In the genomic region with DNA sequence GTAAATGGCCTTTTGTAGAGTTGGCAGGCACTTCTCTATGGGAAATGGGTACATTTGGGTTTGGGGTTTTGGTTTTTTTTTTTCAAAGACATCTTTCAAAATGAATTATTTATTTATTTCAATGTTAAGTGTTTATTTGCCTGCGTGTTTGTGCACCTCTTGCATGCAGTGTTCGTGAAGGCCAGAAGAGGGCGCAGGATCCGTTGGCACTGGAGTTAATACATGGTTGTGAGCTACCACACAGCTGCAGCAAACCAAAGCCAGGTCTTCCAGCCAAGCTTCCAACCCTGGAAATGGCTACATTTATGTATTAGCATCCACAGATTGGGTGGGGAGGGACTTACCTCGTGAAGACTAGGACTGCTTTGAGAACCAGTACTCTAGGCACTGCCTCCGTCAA, we compare ENCODE assay signal across 26 mouse cellular contexts.
DNase-seq lines count a peak whose midpoint lies in the region; ATAC-seq and TF ChIP-seq lines count a peak whose summit lies in the region.
"Had no signal": no experiment of that assay in that cellular context is flagged by ENCODE, and none has a peak within 500 bp of the region (broad histone marks: within the 10 kb centered on the region; RNA-seq: fewer than 3 reads in every experiment).

No protein-coding gene starts in this region.

- peak; percentile 29 to 34 for DNase-seq in cerebellum, postnatal 10 days
- DNase-seq in cerebellum, adult 11-12 months, result no peak
- no peak for DNase-seq in midbrain, postnatal 0 days (ENCODE audit: low spot score)
- no peak for DNase-seq in midbrain, embryonic 14.5 days
- no peak for DNase-seq in Patski (ENCODE audit: low read depth, low spot score)
- DNase-seq in testis, postnatal 14 days (ENCODE audit: low spot score), result peak; percentile 25
- DNase-seq in thymus, postnatal 14 days, result no peak
- no peak for DNase-seq in right cerebral cortex, adult 2 months (ENCODE audit: low spot score in 2 of 2)
- DNase-seq: cerebellum, adult 9-10 months; embryo, embryonic 11 days; gastrocnemius, postnatal 36 days; heart, adult 2 months; heart, postnatal 4 days; kidney, adult 11 months; kidney, postnatal 25 days; liver, embryonic 13.5 days; lung, embryonic 14.5 days had no signal

- POLR2A ChIA-PET in Patski (lab: Charles Lee), result no interaction called here

- H3K4me1 ChIP-seq in midbrain, postnatal 0 days (ENCODE audit: insufficient read depth, low read length), result no peaks in the 10 kb centered on the region
- no peaks in the 10 kb centered on the region for H3K4me1 ChIP-seq in midbrain, embryonic 14.5 days (ENCODE audit: control insufficient read depth, insufficient read depth, low read length)
- H3K4me1 ChIP-seq: embryonic facial prominence, embryonic 12.5 days; forebrain, embryonic 15.5 days; heart, embryonic 12.5 days; hindbrain, embryonic 13.5 days; limb, embryonic 13.5 days; liver, embryonic 13.5 days; neural tube, embryonic 13.5 days had no signal

- no peak overlapping the region for H3K9ac ChIP-seq in midbrain, postnatal 0 days (replicated peaks; ENCODE audit: low read length, poor library complexity, severe bottlenecking)
- H3K9ac ChIP-seq in midbrain, embryonic 14.5 days (replicated peaks; ENCODE audit: low read length), result no peak overlapping the region
- H3K9ac ChIP-seq: embryonic facial prominence, embryonic 12.5 days; forebrain, embryonic 15.5 days; heart, embryonic 12.5 days; hindbrain, embryonic 13.5 days; limb, embryonic 13.5 days; liver, embryonic 13.5 days; lung, embryonic 14.5 days; neural tube, embryonic 13.5 days had no signal

- CTCF ChIA-PET in Patski (lab: Charles Lee), result no interaction called here

- no peak overlapping the region for H3K4me2 ChIP-seq in midbrain, postnatal 0 days (ENCODE audit: low read depth, low read length, poor library complexity, severe bottlenecking)
- H3K4me2 ChIP-seq in midbrain, embryonic 14.5 days (ENCODE audit: low read length), result no peak overlapping the region
- H3K4me2 ChIP-seq: embryonic facial prominence, embryonic 12.5 days; forebrain, embryonic 15.5 days; heart, embryonic 12.5 days; hindbrain, embryonic 13.5 days; limb, embryonic 13.5 days; liver, embryonic 13.5 days; lung, embryonic 14.5 days; midbrain, embryonic 11.5 days; neural tube, embryonic 13.5 days had no signal

- no peaks in the 10 kb centered on the region for H3K9me3 ChIP-seq in midbrain, postnatal 0 days (ENCODE audit: low read length)
- H3K9me3 ChIP-seq in midbrain, embryonic 14.5 days (ENCODE audit: control insufficient read depth, low read length), result 0 out of 2 replicates have a peak, but pooled peaks cover 4% of the 10 kb centered on the region
- H3K9me3 ChIP-seq: embryonic facial prominence, embryonic 12.5 days; forebrain, embryonic 15.5 days; hindbrain, embryonic 13.5 days; limb, embryonic 13.5 days; liver, embryonic 13.5 days; neural tube, embryonic 13.5 days had no signal

- no peak overlapping the region for H3K4me3 ChIP-seq in midbrain, postnatal 0 days (ENCODE audit: low read depth, low read length)
- H3K4me3 ChIP-seq in midbrain, embryonic 14.5 days (replicated peaks; ENCODE audit: low read depth, low read length), result no peak overlapping the region
- H3K4me3 ChIP-seq: embryonic facial prominence, embryonic 12.5 days; forebrain, embryonic 15.5 days; heart, adult 2 months; heart, embryonic 12.5 days; hindbrain, embryonic 13.5 days; limb, embryonic 13.5 days; liver, embryonic 13.5 days; neural tube, embryonic 13.5 days had no signal

- H3K27ac ChIP-seq in midbrain, postnatal 0 days (ENCODE audit: low read depth, low read length), result no peak overlapping the region
- no peak overlapping the region for H3K27ac ChIP-seq in midbrain, embryonic 14.5 days (replicated peaks; ENCODE audit: low read depth, low read length)
- H3K27ac ChIP-seq: embryonic facial prominence, embryonic 12.5 days; forebrain, embryonic 15.5 days; heart, adult 2 months; hindbrain, embryonic 13.5 days; limb, embryonic 13.5 days; liver, embryonic 13.5 days; neural tube, embryonic 13.5 days had no signal

- no peak for ATAC-seq in midbrain, postnatal 0 days (ENCODE audit: low FRiP score)
- no peak for ATAC-seq in midbrain, embryonic 14.5 days (ENCODE audit: low FRiP score, low TSS enrichment)
- ATAC-seq in Patski, result no peak
- ATAC-seq: activated CD4-positive, CD25-positive, alpha-beta regulatory T cell, adult 4 months; forebrain, embryonic 15.5 days; inflammation-experienced regulatory T-cells, adult 6 months had no signal

- no peaks in the 10 kb centered on the region for H3K27me3 ChIP-seq in midbrain, postnatal 0 days (ENCODE audit: insufficient read depth, low read length)
- H3K27me3 ChIP-seq in midbrain, embryonic 14.5 days (ENCODE audit: control insufficient read depth, insufficient read depth, low read length), result no peaks in the 10 kb centered on the region
- no peaks in the 10 kb centered on the region for H3K27me3 ChIP-seq in Patski
- H3K27me3 ChIP-seq: embryonic facial prominence, embryonic 12.5 days; forebrain, embryonic 15.5 days; heart, embryonic 12.5 days; hindbrain, embryonic 13.5 days; limb, embryonic 13.5 days; liver, embryonic 13.5 days; neural tube, embryonic 13.5 days had no signal

- TF ChIP-seq CTCF in midbrain, postnatal 0 days (IDR thresholded peaks at IDR 0.05), result peak; percentile 22
- TF ChIP-seq CTCF in Patski (IDR thresholded peaks at IDR 0.05), result peak; percentile 30

- in situ Hi-C loops in Patski (cut with MboI; ENCODE audit: low pct_unique_long_range_greater_than_20kb), result no loop called here

- no peaks in the 10 kb centered on the region for H3K36me3 ChIP-seq in midbrain, postnatal 0 days (ENCODE audit: insufficient read depth, low read length)
- H3K36me3 ChIP-seq in midbrain, embryonic 14.5 days (ENCODE audit: control insufficient read depth, insufficient read depth, low read length), result no peaks in the 10 kb centered on the region
- H3K36me3 ChIP-seq: embryonic facial prominence, embryonic 12.5 days; forebrain, embryonic 15.5 days; heart, embryonic 12.5 days; hindbrain, embryonic 13.5 days; limb, embryonic 13.5 days; liver, embryonic 13.5 days; neural tube, embryonic 13.5 days had no signal

- 86% methylated on average over 6 of the region's 6 CpGs for WGBS in midbrain, postnatal 0 days
- 86% methylated on average over 6 of the region's 6 CpGs for WGBS in midbrain, embryonic 14.5 days

Comparison
In these comparisons a context has a peak if more than half of its experiments do, and no peak if none do; other contexts are left out.
1. DNase-seq: peak in cerebellum, postnatal 10 days (2 of 2) and testis, postnatal 14 days (single experiment); none in cerebellum, adult 11-12 months (single experiment), midbrain, postnatal 0 days (single experiment), midbrain, embryonic 14.5 days (single experiment), Patski (single experiment), thymus, postnatal 14 days (single experiment) and right cerebral cortex, adult 2 months (0 of 2).